Mouse (Mus musculus) cerebellum, adult 2 months (tissue): ENCODE measurements around the gene Vmn1r1. TPM values are rescaled to one million over a fixed set of nuclear protein-coding genes. Genes with fewer than 3 reads are reported as not detected.
"Not testable (repeated sequence)": the region's sequence is repeated elsewhere in the genome, so short reads cannot be mapped to it uniquely, and the experiment has no call there.

Experiments used
- DNase-seq, 2 experiments: peaks; one replicate each; pipeline ENCODE4 v3.0.0; 2021
- H3K27ac ChIP-seq: fragments of 200-500 bp; 2 replicates; pipeline ENCODE4 v1.5.1; 2012; ENCODE audit warnings: low read length, control low read depth, inconsistent platforms; ENCODE audit not compliant: insufficient read depth
- H3K27me3 ChIP-seq: fragments of 200-500 bp; 2 replicates; pipeline ENCODE4 v1.6.1; 2012; ENCODE audit warnings: inconsistent platforms, mild to moderate bottlenecking, low read length, moderate library complexity; ENCODE audit not compliant: control insufficient read depth, insufficient read depth
- H3K4me1 ChIP-seq: fragments of 200-500 bp; 2 replicates; pipeline ENCODE4 v1.6.1; 2011; ENCODE audit warnings: low read length; ENCODE audit not compliant: control insufficient read depth, insufficient read depth
- H3K4me3 ChIP-seq: fragments of 200-500 bp; replicated peaks from 2 replicates; pipeline ENCODE3; 2011; ENCODE audit warnings: mild to moderate bottlenecking, low read depth, low read length, control low read depth; ENCODE audit not compliant: insufficient read depth
- CTCF ChIP-seq: fragments of 200-500 bp; IDR thresholded peaks from 2 replicates; pipeline ENCODE4 v1.5.1; 2011; ENCODE audit warnings: low read depth, mild to moderate bottlenecking, control low read depth, low read length, moderate library complexity, borderline replicate concordance; ENCODE audit not compliant: insufficient read depth
- POLR2A ChIP-seq: fragments of 200-500 bp; IDR thresholded peaks from 2 replicates; pipeline ENCODE4 v1.6.1; 2011; ENCODE audit warnings: low read length, control low read depth, borderline replicate concordance; ENCODE audit not compliant: insufficient read depth
- WGBS: fragments of 180-500 bp; shearing (Covaris S2); methylation state at CpG from one replicate; pipeline ENCODE4 v1.1.7; 2018; 5-methylcytosine and 5-hydroxymethylcytosine counted together
- polyA plus RNA-seq: library from polyadenylated mRNA; depleted of rRNA; stranded (reverse); fragments of >200 nt; gene quantifications from 2 replicates; pipeline ENCODE4 v1.2.3, GENCODE M21; 2012

Gene Vmn1r1
- polyA plus RNA-seq, 1 experiment = not detected

DNA sequence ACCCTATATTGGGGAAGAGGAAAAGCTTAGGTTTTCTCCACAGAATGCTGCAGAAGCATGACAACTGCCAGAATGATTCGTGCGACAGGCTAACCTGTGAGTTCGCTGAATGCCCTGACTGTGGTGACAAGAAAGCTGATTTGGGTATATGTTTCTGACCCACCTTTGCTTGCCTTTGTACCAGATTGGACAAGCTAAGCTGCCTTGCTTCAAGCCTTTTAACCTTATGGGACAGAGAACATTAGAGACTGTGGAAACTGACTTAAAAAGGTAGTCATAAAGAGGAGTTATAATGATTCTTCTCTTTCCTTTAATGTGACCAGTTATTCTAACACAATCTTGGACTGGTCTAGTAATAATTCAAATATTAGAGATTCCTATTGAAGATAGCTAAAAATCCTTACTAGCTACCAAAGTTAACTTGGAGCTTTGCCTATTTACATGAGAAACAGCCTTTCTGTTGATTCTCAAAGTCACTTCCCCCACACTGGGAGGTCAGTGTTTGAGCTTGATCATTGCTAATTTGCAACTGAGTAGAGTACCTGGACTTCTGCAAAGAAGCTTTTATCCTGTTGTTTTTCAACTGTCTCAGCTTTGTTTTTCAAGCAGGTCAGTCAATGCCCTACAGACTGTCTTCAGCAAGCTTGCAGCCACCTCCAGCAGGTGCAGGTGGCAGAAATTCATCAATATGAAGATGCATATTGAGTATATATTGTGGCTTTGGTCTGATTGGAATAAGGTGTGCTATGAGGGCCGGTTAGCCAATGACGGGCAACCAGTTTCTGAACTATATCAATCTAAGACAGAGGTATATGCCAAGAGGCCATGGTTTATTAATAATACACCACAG, 17.4 kb upstream of the Vmn1r1 start:
- Histone ChIP-seq H3K4me1 (no peaks in the 10 kb centered on the region), H3K27ac (no peak overlapping the region)

DNA sequence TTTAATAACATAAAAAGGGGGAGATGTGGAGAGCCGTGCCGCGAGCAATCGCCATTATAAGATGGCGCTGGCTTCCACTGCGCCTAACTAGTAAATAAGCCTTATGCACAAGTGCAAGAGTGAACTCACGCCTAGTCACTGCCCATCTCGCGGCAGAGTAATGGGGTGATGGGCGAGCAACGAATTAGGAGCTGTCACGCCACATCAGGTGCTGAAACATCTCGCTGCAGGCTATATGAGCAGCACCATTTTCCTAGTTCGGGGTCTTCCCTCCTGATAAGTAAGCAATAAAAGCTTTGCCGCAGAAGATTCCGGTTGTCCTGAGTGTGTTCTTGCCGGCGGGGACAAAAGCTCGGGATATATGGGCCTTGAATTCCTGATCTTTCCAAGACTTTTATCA, 12.7 kb upstream of the Vmn1r1 start:
- 96% methylated on average over 19 of the region's 19 CpGs for WGBS

More for the DNA sequence above, 17.4 kb upstream of the Vmn1r1 start:
- H3K27me3 ChIP-seq = no peaks in the 10 kb centered on the region
- DNase-seq = no peak
- no peak overlapping the region for H3K4me3 ChIP-seq
- TF ChIP-seq CTCF = no peak
- TF ChIP-seq POLR2A = no peak
- WGBS = 70% methylated on average over 5 of the region's 5 CpGs

DNA sequence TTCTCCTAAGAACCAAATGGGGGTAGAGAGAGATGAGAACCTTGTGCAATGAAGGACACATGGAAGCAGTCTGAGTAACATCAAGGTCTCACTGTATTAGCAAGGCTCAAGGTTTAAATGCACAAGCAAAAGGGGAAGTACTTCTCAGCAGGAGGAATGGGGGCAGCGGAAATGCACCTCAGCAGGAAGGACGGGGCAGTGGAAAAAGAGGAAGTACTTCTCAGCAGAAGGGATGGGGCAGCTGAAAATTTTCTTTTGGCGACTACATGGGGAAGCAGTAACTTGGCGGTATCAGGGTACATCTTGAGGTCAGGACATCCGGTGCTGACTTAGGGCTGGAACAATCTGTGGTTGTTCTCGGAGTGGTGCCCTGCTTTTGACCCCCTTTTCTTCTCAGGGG, 5.9 kb upstream of the Vmn1r1 start:
- not testable (repeated sequence) for H3K27me3 ChIP-seq, H3K4me1 ChIP-seq, H3K27ac ChIP-seq, H3K4me3 ChIP-seq, DNase-seq
- WGBS = 93% methylated on average over 6 of the region's 6 CpGs

More for the DNA sequence above, 12.7 kb upstream of the Vmn1r1 start:
- H3K27me3 ChIP-seq, H3K4me1 ChIP-seq, DNase-seq, H3K4me3 ChIP-seq, H3K27ac ChIP-seq: not testable (repeated sequence)

DNA sequence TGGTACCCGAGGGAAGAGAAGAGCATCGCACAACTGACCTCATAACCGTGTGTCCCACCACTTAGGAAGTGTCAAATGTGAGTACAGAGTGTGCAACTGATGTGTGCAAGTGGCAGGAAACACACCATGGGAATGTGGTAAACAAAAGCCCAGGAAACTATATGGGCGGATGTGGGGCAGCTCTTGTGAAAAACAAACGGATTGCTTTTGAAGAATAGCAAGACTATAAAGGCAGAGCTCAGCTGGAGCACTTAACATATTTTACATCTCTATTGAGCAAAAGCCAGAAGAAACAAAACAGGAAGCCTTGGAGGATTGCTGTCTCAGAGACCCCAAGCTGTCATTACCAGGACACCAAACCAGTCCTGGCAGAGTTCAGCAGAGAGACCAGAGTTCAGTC, 1.3 kb downstream of the Vmn1r1 start:
- Histone ChIP-seq H3K27me3 (no peaks in the 10 kb centered on the region), H3K4me3 (no peak overlapping the region), H3K27ac (no peak overlapping the region), H3K4me1 (no peaks in the 10 kb centered on the region)
- no peak for TF ChIP-seq CTCF
- TF ChIP-seq POLR2A = no peak
- DNase-seq = no peak
- WGBS = 34% methylated on average over 5 of the region's 5 CpGs

DNA sequence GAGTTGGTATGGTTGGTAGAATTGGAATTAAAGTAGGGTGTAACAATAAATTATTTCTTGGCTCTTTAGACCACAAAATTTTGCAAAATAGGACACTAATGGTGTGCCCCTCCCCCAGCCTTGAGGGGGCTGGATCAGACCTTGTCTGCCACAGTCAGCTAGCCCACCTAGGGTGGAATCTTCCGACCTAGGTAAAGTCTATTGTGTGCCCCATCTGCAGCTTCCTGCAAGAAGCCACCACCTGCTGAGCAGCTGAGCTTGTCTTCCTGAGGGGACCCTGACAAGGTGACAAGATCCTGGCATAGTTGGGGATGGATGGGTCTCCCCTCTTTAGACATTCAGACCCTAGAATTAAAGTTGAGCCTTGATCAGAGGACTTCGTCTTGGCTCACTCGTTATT, 4.7 kb downstream of the Vmn1r1 start:
- no peak overlapping the region for H3K4me3 ChIP-seq
- no peaks in the 10 kb centered on the region for H3K4me1 ChIP-seq
- no peak for DNase-seq
- no peaks in the 10 kb centered on the region for H3K27me3 ChIP-seq
- H3K27ac ChIP-seq = no peak overlapping the region
- 73% methylated on average over 3 of the region's 3 CpGs for WGBS
- TF ChIP-seq CTCF (no peak), POLR2A (no peak)

DNA sequence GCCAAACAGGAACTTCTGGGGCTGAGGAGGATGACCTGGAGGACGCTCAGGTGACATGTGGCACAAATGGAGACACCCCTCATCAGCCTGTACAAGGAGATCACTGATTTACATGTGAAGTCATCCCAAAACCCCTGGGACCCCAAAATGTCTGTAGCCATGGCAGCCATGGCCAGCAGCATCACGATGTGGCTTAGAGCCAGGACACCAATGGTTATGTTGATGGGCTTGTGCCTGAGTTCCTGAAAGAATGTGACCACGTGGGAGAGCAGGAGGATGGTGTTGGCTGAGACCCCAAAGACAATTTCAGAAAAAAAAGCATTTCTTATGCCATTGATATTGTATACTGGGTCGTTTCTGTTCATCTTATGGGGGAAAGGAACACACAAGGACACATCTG, 6.6 kb downstream of the Vmn1r1 start:
- DNase-seq = no peak
- H3K4me1 ChIP-seq = no peaks in the 10 kb centered on the region
- H3K4me3 ChIP-seq = no peak overlapping the region
- H3K27me3 ChIP-seq = no peaks in the 10 kb centered on the region
- WGBS = 11% methylated on average over 4 of the region's 4 CpGs
- no peak for TF ChIP-seq POLR2A
- TF ChIP-seq CTCF = no peak
- H3K27ac ChIP-seq = no peak overlapping the region

DNA sequence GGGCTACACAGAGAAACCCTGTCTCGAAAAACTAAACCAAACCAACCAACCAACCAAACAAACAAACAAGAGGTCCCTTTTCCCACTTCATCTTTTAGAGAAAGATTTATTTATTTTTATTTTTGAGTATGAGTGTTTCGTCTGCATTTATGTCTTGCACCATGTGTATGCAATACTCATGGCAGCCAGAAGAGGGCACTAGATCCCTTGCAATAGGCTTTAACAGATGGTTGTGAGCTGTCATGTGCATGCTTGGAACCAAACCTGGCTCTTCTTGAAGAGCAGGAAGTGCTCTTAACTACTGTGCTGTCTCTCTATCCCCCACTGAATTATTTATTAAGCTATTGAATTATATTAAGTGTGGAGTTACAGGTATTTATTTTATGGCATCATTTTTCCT, 14.3 kb downstream of the Vmn1r1 start:
- no peak for DNase-seq
- H3K4me3 ChIP-seq = no peak overlapping the region
- H3K27me3 ChIP-seq = no peaks in the 10 kb centered on the region
- no peak overlapping the region for H3K27ac ChIP-seq
- 98% methylated on average over 2 of the region's 2 CpGs for WGBS
- no peaks in the 10 kb centered on the region for H3K4me1 ChIP-seq
- TF ChIP-seq POLR2A (no peak), CTCF (no peak)

DNA sequence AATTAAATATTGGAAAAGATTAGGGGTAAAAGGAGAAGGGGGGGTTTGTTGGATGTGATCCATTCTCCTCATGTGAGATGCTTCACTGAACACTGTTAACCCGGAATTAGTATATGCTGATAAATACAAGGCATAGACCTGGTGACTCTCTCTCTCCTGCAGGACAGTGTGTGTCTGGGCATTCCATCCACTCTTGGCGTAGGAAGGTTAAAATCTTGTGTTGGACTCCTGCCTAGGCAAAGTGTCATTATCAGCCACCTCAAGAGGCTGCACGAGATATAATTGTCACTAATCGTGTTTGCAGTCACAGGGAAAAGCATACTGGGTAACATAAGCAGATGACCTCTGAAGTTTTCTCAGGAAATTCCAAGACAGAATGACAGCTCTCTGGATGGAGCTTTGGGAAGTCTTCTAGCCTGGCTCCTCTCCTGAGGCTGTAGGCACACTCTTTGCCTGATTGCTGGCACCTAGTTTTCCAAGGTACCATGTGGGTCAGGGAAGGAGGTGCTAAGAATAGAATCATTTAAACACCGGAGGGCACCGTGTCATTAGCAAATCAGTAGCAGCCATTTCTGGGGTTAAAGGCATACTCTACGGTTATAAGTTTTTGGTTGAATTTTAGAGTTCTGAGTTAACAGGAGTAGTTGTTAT, 15.3 kb downstream of the Vmn1r1 start:
- no peaks in the 10 kb centered on the region for H3K4me1 ChIP-seq
- 28% methylated on average over 7 of the region's 7 CpGs for WGBS
- DNase-seq = no peak
- no peaks in the 10 kb centered on the region for H3K27me3 ChIP-seq
- no peak overlapping the region for H3K4me3 ChIP-seq
- TF ChIP-seq POLR2A = no peak
- no peak for TF ChIP-seq CTCF
- no peak overlapping the region for H3K27ac ChIP-seq
